Mouse (Mus musculus) layer of hippocampus, postnatal 14 days (tissue): ENCODE measurements at regions not wholly inside any gene's neighbourhood (a gene's known extent, or its start where the extent isn't known, plus 50 kb on each side); places are given as distances from the start of the nearest gene placed in this dataset.

Experiments used
- DNase-seq, 2 experiments: peaks; one replicate each; pipeline ENCODE4 v3.0.0; 2021 to 2022; ENCODE audit warnings: low spot score in 2 of 2, mixed read lengths in 1 of 2

- no peak for DNase-seq
Measured at GRCm38 (mm10) chr1:23207843-23208242, 105.8 kb upstream of the 4933415F23Rik start.

- DNase-seq = no peak
Measured at GRCm38 (mm10) chr1:23207024-23207423, 105.0 kb upstream of the 4933415F23Rik start.

- DNase-seq = peak; percentile 6 to 35
Measured at GRCm38 (mm10) chr1:23202511-23203435, 100.7 kb upstream of the 4933415F23Rik start.

GRCm38 (mm10) chr1:23200460-23200859 lies 98.4 kb upstream of the 4933415F23Rik start:
- no peak for DNase-seq

GRCm38 (mm10) chr1:23190316-23191005 lies 88.4 kb upstream of the 4933415F23Rik start:
- DNase-seq = no peak

- no peak for DNase-seq
Measured at GRCm38 (mm10) chr1:23189790-23190189, 87.7 kb upstream of the 4933415F23Rik start.

DNA sequence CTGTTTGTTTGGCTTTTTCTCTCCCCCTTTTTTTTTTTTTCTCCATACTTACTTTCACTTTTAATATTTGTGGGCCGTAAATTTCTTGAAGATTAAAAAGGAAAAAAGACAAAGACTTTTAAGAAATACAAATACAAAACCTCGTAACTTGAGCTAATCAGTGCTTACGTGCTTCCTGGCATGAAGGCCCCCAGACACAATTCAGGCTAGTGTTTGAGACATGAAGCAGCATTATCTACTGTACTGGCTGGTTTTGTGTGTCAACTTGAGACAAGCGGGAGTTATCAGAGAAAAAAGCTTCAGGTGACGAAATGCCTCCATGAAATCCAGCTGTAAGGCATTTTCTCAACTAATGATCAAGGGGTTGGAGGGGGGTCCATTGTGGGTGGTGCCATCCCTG lies 86.2 kb upstream of the 4933415F23Rik start:
- DNase-seq = no peak

- no peak for DNase-seq
Measured at GRCm38 (mm10) chr1:23187446-23188206, 85.6 kb upstream of the 4933415F23Rik start.

DNA sequence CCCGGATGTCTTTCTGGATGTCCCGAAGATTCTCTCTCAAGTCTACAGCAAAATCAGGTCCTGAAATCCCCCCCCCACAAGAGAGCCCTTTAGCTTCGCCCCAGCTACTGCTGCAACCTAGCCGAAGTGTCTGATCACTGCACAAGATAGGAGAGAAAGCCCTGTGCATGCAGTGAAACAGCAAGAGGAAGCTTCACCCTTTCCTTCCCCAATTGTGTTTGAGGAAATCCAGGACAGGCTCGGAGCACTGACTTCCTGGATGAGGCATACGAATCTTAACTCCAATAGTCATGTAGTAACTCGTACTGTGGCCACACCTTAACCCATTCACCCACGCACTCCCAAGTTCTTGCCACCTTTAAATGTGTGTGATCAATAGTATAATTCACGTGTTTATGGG lies 82.7 kb upstream of the 4933415F23Rik start:
- DNase-seq = no peak

DNA sequence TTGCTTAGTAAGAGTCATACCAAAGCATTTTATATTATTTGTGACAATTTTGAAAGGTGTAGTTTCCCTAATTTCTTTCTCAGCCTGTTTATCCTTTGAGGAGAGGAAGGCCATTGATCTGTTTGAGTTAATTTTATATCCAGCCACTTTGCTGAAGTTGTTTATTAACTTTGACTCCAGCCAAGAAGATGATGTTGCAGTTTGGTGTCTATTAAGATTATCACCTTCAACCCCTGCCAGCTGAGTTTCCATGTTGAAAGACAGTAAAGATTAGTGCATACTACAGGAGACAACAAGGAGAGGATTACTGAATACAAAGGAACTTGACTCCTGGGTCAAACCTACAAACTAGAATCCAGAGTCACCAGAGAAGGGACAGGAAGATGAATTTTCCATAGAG lies 80.5 kb upstream of the 4933415F23Rik start:
- no peak for DNase-seq

DNA sequence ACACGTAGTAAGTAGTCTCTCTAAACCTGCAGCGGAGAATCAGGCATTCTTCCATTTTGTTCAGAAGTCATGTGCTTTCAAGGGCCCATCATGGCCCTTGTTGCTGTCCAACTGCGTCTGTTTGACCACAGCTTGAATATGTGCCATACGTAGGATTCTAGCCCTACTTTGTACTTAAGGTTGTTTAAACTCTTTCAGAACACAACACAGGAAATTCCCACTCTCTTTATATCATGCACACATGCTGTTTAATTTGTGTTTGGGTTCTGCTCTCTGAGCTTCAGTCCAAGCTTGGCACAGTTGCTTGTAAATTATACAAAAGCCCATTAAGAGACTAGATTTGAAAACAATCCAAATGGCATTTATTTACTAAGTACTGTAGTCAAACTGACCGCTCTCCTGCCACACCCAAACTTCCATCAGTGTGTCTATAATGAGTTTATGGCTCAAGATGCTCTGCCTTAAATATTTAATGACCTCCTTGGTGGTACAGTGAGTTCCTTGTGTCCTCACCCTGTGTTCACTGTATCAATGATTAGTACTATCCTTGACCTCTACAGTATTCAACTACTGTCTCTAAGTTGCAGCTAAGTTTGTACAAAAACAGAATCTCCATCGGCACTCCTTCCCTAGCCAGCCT lies 76.4 kb upstream of the 4933415F23Rik start:
- DNase-seq = no peak

DNA sequence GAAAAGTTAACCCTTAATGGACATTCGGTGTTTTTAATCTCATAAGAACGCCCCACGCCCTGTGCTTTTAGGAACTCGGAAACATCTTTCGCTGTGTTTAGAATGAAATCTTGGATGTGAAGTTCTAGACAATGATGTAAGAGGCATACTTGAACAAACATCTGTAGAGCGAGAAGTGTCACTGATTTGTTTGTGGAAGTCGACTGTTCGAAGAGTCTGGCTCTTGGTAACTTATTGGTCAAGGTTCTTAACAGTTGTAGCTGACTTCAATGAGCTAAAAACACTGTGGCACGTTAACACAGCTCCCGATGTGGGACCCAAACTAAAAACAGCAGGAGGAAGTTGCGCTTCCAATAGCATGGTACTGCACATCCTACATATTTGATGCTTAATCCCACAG lies 72.0 kb upstream of the 4933415F23Rik start:
- DNase-seq = no peak

DNA sequence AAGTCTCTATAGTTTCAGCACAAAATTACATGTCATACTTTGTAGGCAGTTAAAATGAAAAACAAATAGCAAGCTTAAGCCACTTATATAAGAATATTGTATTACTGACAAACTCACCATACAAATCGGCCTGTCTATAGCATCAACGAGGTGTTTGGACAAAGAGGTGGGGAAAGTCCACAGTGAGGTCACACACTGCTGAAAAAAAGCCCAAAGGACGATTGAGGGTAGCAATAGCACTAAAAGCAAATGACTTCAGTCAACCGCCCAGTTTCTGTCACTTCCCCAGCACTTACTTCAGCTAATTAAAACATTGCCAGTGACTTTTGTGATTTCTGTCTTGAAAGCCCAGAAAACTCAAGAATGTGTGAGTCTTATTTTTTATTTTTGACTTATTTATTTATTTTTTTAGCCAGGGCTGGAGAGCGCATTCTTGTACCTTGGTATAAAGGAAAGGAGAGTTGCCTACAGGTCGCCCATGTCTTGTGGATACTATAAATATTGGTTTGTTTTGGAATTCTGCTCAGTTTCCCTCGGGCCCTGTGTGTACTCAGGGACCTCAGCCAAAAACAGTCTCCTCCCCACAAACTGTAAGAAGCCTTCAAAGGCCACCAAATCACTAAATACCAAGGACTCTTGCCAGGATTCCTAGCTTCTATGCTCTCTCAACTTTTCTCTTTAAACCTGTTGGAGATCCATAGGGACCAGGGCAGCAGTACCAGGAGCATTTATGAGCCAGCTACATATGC lies 71.2 kb upstream of the 4933415F23Rik start:
- no peak for DNase-seq

GRCm38 (mm10) chr1:23171336-23171735 lies 69.3 kb upstream of the 4933415F23Rik start:
- DNase-seq = no peak

GRCm38 (mm10) chr1:23170711-23171110 lies 68.7 kb upstream of the 4933415F23Rik start:
- no peak for DNase-seq

DNA sequence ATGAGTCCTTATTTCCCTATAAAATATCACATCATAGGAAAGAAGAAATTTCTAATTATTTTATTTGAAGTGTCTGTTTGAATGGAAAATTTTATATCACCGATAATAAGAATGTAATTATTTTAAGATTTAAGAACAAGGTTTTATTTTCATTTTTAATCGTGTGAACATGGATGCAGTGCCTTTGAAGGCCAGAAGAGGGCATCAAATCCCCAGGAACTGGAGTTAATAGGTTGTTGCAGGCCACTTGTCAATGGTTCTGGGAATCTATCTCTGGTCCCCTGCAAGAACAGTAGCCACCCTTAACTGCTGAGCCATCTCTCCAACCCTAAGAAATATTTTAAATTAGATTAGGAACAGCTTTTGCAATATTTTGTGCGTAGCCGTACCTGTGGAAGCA lies 66.5 kb upstream of the 4933415F23Rik start:
- DNase-seq = no peak

- no peak for DNase-seq
Measured at GRCm38 (mm10) chr1:23163371-23163935, 61.4 kb upstream of the 4933415F23Rik start.

DNA sequence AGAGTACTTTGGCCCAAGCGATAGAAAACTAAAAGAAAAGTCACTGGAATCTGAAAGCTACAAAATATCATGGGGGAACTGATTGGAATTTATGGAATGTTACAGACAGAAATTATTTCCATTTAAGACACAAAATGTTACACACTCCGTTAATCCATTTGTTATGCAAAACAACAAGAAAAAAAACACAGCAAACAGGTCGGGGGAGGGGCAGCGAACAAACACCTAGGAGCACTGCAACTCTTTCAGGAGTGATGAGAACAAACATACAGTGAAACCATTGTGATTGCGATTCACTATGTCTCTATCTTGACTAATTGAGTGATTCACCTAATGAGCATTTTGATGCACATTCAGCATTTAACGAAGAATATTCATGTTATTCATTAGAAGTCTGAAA lies 60.7 kb upstream of the 4933415F23Rik start:
- no peak for DNase-seq
